Mouse (Mus musculus): Measurements from ENCODE around the gene Gm45194.

Gene Gm45194

DNA sequence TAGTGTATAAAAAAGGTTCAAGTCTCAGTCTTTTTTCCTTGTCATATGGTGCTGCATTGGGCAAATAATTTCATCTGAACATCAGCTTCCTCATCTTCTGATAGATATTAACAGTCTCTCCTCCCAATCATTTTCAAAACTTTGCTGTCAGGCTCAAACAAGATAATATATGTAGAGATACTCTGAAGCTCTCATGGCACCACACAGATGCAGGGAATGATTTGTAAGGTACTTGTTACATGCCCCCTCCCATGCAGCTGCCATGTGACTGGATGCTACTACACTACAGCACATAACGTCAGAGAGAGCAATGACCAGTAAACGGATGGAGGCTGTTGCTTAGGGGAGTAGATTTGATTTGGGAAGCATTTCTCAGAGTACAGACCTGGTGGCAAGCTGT lies at the start of gene Gm45194:
Gene Gm45194 (plus strand): TSS at position 301 of the 400 bp plus-strand sequence.
- in situ Hi-C loops (cut with MboI, MseI) = no loop called here

DNA sequence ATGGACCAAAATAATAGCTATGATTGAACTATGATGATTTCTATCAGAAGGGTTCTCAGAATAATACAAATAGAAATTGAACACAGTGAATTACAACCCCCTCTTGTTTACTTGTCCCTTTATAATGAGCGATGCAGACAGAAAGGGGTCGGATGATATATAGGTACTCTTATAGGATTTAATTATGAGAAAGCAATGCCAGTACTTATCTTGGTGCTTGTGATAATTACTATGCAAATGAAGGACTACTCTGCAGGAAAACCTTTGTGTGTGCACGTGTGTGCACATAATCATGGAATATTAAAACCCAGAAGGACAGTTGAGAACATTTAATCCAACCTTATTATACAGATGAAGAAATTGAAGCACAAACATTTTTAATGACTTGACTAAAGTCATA lies 35.3 kb upstream of the Gm45194 start:
- in situ Hi-C loops (cut with MboI, MseI) = no loop called here

DNA sequence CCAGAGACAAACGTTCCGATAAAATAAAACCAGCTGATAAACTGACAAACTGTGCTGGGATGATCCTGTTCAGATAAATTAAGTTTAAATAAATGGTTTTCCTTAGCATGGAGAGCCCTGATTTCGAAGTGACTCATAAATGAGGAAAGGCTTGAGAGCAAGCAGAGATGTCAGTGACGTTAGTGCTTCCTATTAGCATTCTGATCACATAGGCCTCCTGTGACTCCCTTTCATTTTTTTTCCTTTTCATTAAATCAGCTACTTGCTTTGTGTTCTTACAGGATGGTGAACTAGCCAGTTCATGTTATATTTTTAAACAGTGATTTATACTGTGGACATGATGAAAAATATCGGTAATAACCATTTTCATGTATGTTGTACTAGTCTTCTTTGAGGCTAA lies 9.9 kb upstream of the Gm45194 start:
- in situ Hi-C loops (cut with MboI, MseI) = no loop called here

DNA sequence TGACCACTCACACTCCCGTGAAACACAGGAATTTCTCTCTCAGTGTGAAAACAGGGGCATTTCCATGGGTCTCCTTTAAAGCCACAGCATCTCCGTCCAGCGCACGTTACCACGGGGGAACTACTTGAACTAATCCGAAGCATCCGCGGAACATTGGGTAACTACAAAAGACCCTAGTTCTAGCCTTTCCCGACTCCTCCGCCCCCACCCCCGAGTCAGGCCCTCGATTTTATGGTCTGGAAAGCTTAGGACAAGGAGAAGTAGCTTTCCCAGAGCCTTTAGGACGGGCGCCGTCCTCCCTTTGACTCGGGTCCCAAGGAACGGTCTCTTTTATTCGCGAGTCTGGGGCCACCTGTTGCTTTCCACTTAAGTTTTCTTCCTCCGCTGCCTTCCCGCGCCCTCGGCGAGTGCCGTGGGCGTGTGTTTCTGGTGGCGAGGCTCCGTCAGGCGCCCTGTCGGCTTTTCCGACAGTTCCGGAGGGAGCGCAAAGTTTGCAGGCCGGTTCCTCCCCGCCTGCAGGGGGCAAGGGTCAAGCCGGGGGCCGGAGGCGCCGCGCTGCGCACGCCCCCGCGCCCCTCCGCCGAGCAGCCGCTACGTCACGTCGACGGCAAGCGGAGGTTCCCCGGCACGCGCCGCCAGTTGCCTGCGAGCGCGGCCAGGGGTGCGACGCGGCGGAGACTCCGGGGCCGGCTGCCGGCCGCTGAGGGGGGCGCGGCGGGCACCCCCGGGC lies 3.3 kb downstream of the Gm45194 start:
- in situ Hi-C loops (cut with MboI, MseI) = no loop called here

DNA sequence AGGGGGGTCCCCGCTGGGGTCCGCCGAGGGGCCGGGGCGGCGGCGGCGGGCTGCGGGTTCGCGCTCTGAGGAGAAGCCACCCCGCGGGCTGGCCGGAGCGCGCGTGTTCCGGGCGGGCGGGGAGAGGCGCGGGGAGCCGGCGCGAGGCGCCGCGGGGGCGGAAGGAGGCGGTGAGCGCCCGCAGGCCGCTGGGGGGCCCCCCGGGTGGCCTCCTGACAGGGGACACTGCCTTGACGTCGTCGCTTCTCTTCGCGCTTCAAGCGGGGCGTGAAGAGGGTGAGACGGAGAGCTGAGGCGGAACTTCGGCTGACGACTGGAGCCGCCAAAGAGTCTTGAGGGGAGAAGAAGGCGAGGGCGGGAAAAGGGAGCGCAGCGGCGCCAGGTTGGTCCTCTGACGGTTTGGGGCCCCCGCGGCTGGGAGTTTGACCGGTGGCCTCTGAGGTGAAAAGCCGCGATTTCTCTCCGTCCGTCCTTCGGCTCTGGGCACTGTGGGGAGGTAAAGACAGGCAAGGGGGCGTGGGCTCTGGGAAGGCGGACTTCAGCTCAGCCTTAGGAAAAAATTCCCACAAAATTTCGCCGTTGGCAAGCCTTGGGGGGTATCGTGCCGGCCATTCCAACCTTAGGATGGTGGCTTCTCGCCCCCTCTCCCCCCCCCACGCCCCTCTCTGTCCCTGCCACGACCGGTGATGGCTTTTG lies 4.0 kb downstream of the Gm45194 start:
- in situ Hi-C loops (cut with MboI, MseI) = no loop called here

DNA sequence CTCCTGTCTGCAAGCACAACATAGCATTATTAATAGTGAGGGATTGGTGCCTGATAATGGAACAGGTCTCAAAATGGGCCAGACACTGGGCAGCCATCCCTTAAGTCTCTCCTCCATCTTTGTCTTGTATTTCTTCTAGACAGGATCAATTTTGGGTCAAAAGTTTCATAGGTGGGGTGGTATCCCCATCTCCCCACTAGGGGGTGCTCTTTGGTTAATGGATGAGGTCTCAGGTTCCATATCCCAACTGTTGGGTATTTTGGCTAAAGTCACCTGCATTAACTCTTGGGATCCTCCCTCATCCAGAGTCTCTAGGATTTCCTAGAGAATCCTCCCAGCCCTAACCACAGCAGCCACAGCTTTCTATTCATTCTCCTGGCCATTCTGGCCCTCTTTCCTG lies 26.2 kb downstream of the Gm45194 start:
- in situ Hi-C loops (cut with MboI, MseI) = no loop called here

DNA sequence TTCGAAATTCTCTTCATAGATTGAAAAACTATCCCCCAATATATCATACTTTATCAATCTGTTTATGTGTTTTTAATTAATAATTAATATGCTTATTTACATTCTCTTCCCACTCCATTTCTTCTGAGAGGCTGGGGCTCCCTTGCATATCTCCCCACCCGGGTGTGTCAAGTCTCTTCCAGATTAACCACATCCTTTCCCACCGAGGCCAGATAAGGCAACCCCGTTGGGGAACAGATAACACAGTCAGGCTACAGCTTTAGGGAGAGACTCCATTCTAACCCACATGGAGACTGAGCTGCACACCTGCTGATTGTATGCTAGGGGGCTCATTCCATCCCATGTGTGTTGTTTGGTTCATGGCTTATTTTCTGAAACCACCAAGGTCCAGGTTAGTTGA lies 69.7 kb downstream of the Gm45194 start:
- in situ Hi-C loops (cut with MboI, MseI) = no loop called here

DNA sequence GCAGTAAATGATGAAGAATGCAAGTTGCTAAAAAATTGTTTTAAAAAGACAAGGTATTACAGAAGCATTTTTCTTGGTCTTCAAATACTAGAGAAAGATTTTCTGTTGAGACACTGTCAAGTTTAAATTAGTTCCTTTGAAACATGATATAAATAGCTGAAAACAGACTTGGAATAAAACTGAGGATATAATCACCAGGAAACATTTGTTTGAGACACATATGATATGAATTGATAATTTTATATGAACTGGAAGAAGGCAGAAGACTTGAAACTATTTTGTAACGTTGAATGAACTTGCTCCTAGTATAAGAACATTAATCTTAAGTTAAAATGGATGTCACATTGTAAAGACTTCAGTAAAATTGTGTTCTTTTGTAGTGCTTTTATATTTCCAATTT lies 108.5 kb downstream of the Gm45194 start:
- in situ Hi-C loops (cut with MboI, MseI) = no loop called here

DNA sequence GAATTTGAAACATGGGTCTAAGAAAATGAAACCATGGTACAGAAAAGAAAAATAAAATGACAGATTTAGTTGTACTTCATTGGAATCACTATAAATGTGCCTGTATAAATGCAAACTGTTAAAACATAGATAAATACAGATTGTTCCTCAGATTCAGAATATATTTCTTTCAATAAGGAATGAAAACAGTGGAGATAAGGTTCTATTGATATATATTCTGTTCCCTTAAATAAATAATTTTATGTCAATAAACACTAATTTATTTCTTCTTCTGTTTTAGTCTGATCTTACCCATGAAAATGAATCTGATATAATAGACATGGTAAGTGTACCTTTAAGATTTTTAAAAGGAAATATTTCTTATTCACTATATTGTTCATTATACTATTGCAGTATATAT lies 119.5 kb downstream of the Gm45194 start, which contains the start of gene Tex16:
Gene Tex16 (plus strand): TSS at position 301 of the 400 bp plus-strand sequence.
- in situ Hi-C loops (cut with MboI, MseI) = no loop called here

DNA sequence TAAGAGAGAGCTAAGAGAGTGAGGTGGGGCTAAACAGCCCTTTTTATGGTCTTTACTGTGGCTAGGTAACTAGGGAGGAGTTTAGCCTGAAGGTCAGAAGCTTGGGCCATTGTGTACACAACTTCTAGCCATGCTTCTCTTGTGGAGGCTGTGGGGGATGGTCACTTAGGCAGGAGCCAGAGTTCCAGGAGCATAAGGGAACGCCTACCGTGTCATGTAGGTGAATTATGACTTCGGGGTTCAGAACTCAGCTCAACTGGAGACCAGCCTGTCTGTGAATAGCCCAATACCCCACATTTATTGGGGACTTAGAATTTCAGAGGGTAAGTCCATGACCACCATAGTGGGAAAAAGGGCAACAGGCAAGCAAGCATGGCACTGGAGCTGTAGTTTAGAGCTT lies 347.6 kb downstream of the Gm45194 start, which contains the start of gene 4933403O08Rik:
Gene 4933403O08Rik (plus strand): TSS at position 301 of the 400 bp plus-strand sequence.
- in situ Hi-C loops (cut with MboI, MseI) = no loop called here

DNA sequence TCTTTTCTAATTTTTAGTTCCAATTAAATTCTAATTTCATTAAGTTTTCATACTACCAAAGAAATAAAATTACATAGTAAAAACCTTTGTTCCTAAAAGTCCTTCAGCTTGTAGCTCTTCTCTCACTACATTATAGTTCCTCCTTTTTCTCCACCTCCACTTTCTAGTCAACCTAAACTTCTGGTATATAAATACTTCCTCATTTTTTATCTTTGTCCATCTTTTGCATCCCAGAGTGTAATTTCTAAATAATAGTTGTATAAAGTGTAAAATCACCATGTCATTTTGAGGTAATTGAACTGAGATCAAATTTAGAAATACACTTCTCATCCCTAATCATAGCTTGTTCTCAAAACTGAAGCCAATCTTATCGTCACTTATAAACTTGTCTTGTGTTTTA lies 351.7 kb downstream of the Gm45194 start:
- in situ Hi-C loops (cut with MboI, MseI) = no loop called here

DNA sequence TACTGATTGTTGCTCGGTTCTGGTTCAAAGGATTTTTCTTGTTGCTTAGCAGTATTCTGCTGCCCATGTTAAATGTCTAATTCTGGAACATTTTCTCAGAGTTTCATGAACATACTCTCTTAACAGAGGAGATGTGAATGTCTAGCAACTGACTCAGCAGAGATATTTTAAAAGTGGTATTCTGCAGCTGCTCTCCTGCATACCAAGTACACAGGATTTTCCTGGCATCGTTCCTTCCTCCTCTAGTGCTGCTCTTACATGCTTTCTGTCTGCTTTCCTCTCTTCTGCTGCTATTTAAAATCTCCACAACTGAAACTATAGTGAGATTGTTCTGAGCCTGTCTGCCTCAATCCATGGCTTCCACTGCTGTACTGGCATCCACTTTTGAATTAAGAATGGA lies 364.3 kb downstream of the Gm45194 start:
- in situ Hi-C loops (cut with MboI, MseI) = no loop called here

DNA sequence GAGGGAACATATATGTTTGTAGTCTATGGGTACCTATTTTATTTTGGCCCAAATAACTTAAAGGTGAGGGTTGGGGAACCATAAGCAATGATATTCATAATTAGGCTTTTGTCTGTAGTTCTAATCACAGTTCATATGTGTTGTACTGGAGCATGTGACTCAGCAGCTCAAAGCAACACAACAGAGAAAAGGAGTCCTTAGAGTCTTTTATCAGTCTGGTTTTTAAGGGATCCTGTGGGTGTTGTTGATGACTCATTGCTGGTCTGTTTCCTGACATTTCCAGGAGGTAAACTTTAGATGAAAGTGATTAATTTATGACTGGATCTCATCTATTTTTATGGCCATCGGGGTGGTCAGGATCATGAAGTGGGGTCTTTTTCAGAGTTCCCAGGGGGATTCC lies 382.4 kb downstream of the Gm45194 start:
- in situ Hi-C loops (cut with MboI, MseI) = no loop called here

Measured in regulatory T cell (primary cell).